Mouse (Mus musculus) thymus, postnatal 0 days (tissue): Measurements from ENCODE around the gene Camta1. TPM values are rescaled to one million over a fixed set of nuclear protein-coding genes. Genes with fewer than 3 reads are reported as not detected.

ENCODE experiments used
- DNase-seq: peaks from one replicate; pipeline ENCODE4 v3.0.0-alpha.2; 2015; ENCODE audit warnings: low spot score
- polyA plus RNA-seq: library from polyadenylated mRNA; unstranded; fragments of >200 nt; fragmentation: Nextera tagmentation; extraction: Ambion mirVana; gene quantifications from 2 replicates; pipeline ENCODE4 v1.2.1, GENCODE M21; 2015

Camta1 gene
- polyA plus RNA-seq, 1 experiment from 2014 or later, result 122 TPM

GRCm38 (mm10) chr4:151533451-151533850 is 328.2 kb downstream of the Camta1 start:
- DNase-seq, result no peak

GRCm38 (mm10) chr4:151528436-151528835 is 333.2 kb downstream of the Camta1 start:
- DNase-seq, result no peak

- DNase-seq, result no peak
Observed at GRCm38 (mm10) chr4:151527763-151528162, 333.9 kb downstream of the Camta1 start.

GRCm38 (mm10) chr4:151520103-151520502 is 341.6 kb downstream of the Camta1 start:
- no peak for DNase-seq

GRCm38 (mm10) chr4:151519011-151519410 is 342.7 kb downstream of the Camta1 start:
- no peak for DNase-seq

- DNase-seq, result no peak
Observed at GRCm38 (mm10) chr4:151516998-151517799, 344.5 kb downstream of the Camta1 start.

- DNase-seq, result no peak
Observed at GRCm38 (mm10) chr4:151515316-151515715, 346.4 kb downstream of the Camta1 start.

- no peak for DNase-seq
Observed at GRCm38 (mm10) chr4:151511092-151511491, 350.6 kb downstream of the Camta1 start.

- DNase-seq, result no peak
Observed at GRCm38 (mm10) chr4:151510417-151510816, 351.3 kb downstream of the Camta1 start.

GRCm38 (mm10) chr4:151506701-151507100 is 355.0 kb downstream of the Camta1 start:
- DNase-seq, result no peak

- DNase-seq, result no peak
Observed at GRCm38 (mm10) chr4:151498481-151499276, 363.0 kb downstream of the Camta1 start.

GRCm38 (mm10) chr4:151496581-151496980 is 365.1 kb downstream of the Camta1 start:
- no peak for DNase-seq

GRCm38 (mm10) chr4:151495276-151495882 is 366.3 kb downstream of the Camta1 start:
- DNase-seq, result no peak

- DNase-seq, result no peak
Observed at GRCm38 (mm10) chr4:151492786-151493185, 368.9 kb downstream of the Camta1 start.

GRCm38 (mm10) chr4:151483977-151484313 is 377.7 kb downstream of the Camta1 start:
- DNase-seq, result no peak

- peak; percentile 8 for DNase-seq
Observed at GRCm38 (mm10) chr4:151483299-151483976, 378.2 kb downstream of the Camta1 start.

- no peak for DNase-seq
Observed at GRCm38 (mm10) chr4:151480928-151481327, 380.7 kb downstream of the Camta1 start.

- DNase-seq, result no peak
Observed at GRCm38 (mm10) chr4:151477950-151478349, 383.7 kb downstream of the Camta1 start.

- DNase-seq, result no peak
Observed at GRCm38 (mm10) chr4:151474895-151475470, 386.7 kb downstream of the Camta1 start.

- DNase-seq, result no peak
Observed at GRCm38 (mm10) chr4:151471886-151472285, 389.8 kb downstream of the Camta1 start.

- DNase-seq, result no peak
Observed at GRCm38 (mm10) chr4:151468381-151468780, 393.3 kb downstream of the Camta1 start.
